Mouse (Mus musculus): ENCODE measurements around the gene Usp36. TPM values are rescaled to one million over a fixed set of nuclear protein-coding genes. Genes with fewer than 3 reads are reported as not detected.

Usp36 gene
- polyA plus RNA-seq (2014; fragmentation: Illumina TruSeq; extraction: RNeasy Lipid Tissue Mini Kit (QIAGEN cat#74804); ENCODE audit: low read depth, low replicate concordance): 1.9 TPM

GRCm38 (mm10) chr11:118289999-118290889 is at the start of gene Usp36:
TSS of gene Usp36 (minus strand) at chr11:118290244.

GRCm38 (mm10) chr11:118248150-118249011 is 41.7 kb downstream of the Usp36 start, which contains the start of gene Cyth1:
TSS of gene Cyth1 (minus strand) at chr11:118248592.

Other genes with a start within 250 kb of the Usp36 start
- gene Dnah17, start 159.6 kb downstream of the Usp36 start, polyA plus RNA-seq (2014; fragmentation: Illumina TruSeq; extraction: RNeasy Lipid Tissue Mini Kit (QIAGEN cat#74804); ENCODE audit: low read depth, low replicate concordance): not detected
- 31.2 TPM for gene Cyth1, start 41.7 kb downstream of the Usp36 start, polyA plus RNA-seq (2014; fragmentation: Illumina TruSeq; extraction: RNeasy Lipid Tissue Mini Kit (QIAGEN cat#74804); ENCODE audit: low read depth, low replicate concordance)
- gene Cep295nl, start 52.3 kb upstream of the Usp36 start, polyA plus RNA-seq (2014; fragmentation: Illumina TruSeq; extraction: RNeasy Lipid Tissue Mini Kit (QIAGEN cat#74804); ENCODE audit: low read depth, low replicate concordance): not detected
- 39.2 TPM for gene Timp2, start 65.5 kb upstream of the Usp36 start, polyA plus RNA-seq (2014; fragmentation: Illumina TruSeq; extraction: RNeasy Lipid Tissue Mini Kit (QIAGEN cat#74804); ENCODE audit: low read depth, low replicate concordance)
- gene Lgals3bp, start 111.8 kb upstream of the Usp36 start, polyA plus RNA-seq (2014; fragmentation: Illumina TruSeq; extraction: RNeasy Lipid Tissue Mini Kit (QIAGEN cat#74804); ENCODE audit: low read depth, low replicate concordance): 7.9 TPM
- 4.0 TPM for gene Cant1, start 128.8 kb upstream of the Usp36 start, polyA plus RNA-seq (2014; fragmentation: Illumina TruSeq; extraction: RNeasy Lipid Tissue Mini Kit (QIAGEN cat#74804); ENCODE audit: low read depth, low replicate concordance)
- 3.9 TPM for gene C1qtnf1, start 138.0 kb upstream of the Usp36 start, polyA plus RNA-seq (2014; fragmentation: Illumina TruSeq; extraction: RNeasy Lipid Tissue Mini Kit (QIAGEN cat#74804); ENCODE audit: low read depth, low replicate concordance)
- 1.6 TPM for gene Engase, start 186.6 kb upstream of the Usp36 start, polyA plus RNA-seq (2014; fragmentation: Illumina TruSeq; extraction: RNeasy Lipid Tissue Mini Kit (QIAGEN cat#74804); ENCODE audit: low read depth, low replicate concordance)

All from kidney, adult 10 weeks (tissue).